Mouse (Mus musculus) gastrocnemius, postnatal 4 days (tissue): ENCODE measurements around the gene Galntl6. TPM values are rescaled to one million over a fixed set of nuclear protein-coding genes. Genes with fewer than 3 reads are reported as not detected.
"Not testable (repeated sequence)": the region's sequence is repeated elsewhere in the genome, so short reads cannot be mapped to it uniquely, and the experiment has no call there.

Experiments
- DNase-seq, 2 experiments: peaks; one replicate each; pipeline ENCODE4 v3.0.0; 2021 to 2022; ENCODE audit warnings: low spot score in 2 of 2, mixed read lengths in 2 of 2
- total RNA-seq, 2 experiments: library from RNA; stranded (reverse); gene quantifications; 2 replicates each; pipeline ENCODE4 v1.2.3; 2021

Galntl6 gene
- total RNA-seq, 2 experiments from 2014 or later: 0.20 to 0.47 TPM

GRCm38 (mm10) chr8:57776723-57777122, 1135.7 kb downstream of the Galntl6 start:
- DNase-seq: no peak

DNA sequence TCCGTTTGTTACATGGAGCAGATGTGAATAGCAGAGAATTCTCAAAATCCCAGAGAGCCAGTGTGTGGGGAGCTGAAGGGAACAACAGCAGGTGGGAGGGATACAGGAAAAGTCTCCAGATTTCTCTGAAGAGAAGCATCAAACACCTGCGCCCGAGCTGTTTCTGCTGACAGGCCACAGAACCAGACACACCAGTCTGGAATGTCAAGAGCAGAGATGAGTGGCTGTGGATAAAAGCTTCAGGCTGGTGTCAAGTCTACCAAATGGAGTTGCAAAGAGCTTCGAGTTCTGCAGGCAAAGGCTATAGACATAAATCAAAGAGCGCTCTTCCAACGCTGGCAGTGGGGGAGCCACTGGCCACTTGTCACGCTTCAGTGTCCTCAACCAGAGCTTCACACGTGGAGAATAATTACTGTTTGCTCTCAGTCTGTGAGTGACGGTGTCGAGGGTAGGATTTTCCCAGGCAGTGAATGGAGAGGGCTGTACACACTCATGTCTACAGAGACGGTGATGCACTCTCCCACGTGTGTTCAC, 1139.6 kb downstream of the Galntl6 start:
- DNase-seq: no peak

- DNase-seq: no peak
Measured at GRCm38 (mm10) chr8:57767541-57767940, 1144.9 kb downstream of the Galntl6 start.

DNA sequence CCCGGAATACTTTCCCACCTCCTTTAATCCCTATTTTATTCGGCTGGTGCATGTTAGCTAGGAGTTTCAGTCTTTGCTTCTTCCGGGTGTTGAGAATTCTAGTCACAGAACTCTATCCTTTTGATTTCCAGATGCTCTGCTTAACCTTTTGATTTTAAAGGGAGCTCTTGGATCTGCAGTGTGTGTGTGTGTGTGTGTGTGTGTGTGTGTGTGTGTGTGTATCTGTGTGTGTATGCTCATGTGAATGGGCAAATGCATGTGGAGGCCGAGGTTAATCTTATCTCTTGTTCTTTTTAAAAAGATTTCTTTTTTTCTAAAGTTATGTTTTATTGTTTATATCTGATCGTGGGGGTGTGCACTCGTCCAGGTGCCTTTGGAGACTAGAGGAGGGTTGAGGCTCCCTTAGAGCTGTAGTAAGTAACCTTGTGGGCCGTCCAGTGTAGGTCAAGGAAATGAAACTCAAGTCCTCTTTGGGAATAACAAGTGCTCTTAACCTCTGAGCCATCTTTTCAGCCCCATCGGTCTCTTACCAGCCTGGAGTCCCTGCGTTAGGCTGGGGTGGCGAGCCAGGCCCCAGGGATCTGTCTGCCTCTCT, 1145.9 kb downstream of the Galntl6 start:
- no peak for DNase-seq

GRCm38 (mm10) chr8:57765726-57766351, 1146.6 kb downstream of the Galntl6 start:
- no peak for DNase-seq

DNA sequence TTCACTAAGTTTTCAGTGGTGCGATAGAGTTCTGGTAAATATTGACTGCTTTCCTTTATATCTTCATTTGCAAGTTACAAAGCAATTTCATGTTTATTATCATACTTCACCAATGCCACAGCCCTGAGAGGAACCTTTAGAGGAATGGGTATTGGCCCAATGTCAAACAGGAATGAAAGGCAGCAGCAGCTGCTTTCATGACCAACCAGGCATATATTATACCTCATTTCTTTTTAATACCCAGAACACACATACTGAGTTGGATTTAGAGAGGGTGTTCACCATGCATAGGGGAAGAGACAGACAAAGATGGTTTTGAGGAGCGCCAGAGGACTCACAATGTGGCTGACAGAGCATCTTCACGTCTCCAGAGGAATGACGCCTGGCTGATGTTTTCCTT, 1147.2 kb downstream of the Galntl6 start:
- DNase-seq: no peak

DNA sequence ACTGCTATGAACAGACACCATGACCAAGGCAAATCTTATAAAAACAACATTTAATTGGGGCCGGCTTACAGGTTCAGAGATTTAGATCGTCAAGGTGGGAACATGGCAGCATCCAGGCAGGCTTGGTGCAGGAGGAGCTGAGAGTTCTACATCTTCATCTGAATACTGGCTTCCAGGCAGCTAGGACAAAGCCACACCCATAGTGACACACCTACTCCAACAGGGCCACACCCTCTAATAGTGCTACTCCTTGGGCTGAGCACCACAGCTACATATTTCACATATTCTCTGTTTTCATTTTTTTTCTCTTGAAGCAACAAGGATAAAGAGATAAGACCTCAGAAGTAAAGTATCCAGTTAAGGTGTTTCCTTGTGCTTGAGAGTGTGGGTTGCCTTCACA, 1149.8 kb downstream of the Galntl6 start:
- not testable (repeated sequence) for DNase-seq

DNA sequence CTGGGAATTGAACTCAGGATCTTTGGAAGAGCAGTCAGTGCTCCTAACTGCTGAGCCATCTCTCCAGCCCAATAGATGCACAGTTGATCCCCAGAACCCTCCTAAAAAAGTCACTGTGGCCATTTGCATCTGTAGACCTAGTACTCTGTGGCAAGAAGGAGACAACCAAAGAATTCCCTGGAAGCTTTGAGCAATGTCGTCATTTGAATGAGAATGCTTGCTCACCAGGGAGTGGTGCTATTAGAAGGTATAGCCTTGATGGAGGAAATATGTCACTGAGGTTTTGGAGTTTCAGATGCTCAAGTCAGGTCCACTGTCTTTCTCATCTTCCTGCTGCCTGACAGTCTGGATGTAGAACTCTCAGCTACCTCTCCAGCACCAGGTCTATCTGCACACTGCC, 1151.5 kb downstream of the Galntl6 start:
- no peak for DNase-seq

DNA sequence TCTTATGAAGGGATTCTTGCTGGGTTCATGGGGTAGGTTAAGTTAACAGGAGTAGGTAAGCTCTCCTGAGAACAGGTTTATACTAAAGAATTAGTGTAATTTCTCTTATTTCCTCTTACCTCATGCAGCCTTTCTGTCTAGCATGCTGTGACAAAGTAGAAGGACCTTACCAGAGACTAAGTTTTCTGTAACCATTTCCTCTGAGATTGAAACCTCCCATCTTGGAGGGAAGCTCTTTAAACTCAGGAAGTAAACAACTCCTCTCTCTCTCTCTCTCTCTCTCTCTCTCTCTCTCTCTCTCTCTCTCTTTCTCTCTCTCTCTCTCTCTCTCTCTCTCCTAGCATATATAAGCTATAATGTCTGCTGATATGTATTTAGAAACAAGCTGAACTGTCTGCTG, 1153.6 kb downstream of the Galntl6 start:
- no peak for DNase-seq

DNA sequence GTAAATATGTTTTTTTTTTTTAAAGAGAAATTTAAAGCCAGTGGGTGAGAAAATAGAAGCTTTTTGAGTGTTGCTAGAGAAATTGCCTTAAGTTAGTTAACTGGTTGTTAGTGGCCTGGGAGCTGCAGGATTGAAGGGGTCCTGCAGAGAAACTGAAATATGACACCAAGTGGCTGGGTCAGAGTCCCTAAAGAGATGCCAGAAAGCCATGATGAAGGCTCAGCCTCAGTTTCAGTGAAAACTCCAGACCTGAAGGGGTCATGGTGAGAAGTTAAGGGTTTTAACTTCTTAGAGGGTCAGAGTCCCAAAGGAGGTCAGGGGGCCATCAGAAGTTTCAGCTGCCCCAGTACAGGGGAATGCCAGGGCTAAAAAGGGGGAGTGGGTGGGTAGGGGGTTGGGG, 1155.0 kb downstream of the Galntl6 start:
- no peak for DNase-seq

- DNase-seq: no peak
Measured at GRCm38 (mm10) chr8:57754066-57754465, 1158.4 kb downstream of the Galntl6 start.

- DNase-seq: no peak
Measured at GRCm38 (mm10) chr8:57743636-57744035, 1168.8 kb downstream of the Galntl6 start.

GRCm38 (mm10) chr8:57741983-57742382, 1170.5 kb downstream of the Galntl6 start:
- no peak for DNase-seq

- no peak for DNase-seq
Measured at GRCm38 (mm10) chr8:57741309-57741708, 1171.1 kb downstream of the Galntl6 start.

DNA sequence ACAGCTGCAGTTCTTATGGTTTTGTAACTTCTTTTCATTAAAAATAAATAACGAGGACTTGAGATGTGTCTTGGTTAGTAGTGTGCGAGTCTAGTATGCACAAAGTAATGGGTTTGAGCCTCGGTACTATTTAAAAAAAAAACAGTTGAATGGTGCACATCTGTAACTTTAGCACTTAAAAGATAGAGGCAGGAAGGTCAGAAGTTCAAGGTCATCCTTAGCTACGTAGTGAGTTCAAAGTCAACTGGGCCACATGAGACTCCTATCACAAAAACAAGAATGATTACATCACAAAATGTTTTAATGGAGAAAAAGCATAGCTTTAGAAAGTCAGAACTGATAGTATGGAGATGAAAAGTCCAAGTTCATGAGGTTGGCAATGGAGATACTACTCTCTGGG, 1175.2 kb downstream of the Galntl6 start:
- DNase-seq: no peak

- no peak for DNase-seq
Measured at GRCm38 (mm10) chr8:57732795-57733194, 1179.6 kb downstream of the Galntl6 start.

- DNase-seq: no peak
Measured at GRCm38 (mm10) chr8:57731666-57732065, 1180.8 kb downstream of the Galntl6 start.

- no peak for DNase-seq
Measured at GRCm38 (mm10) chr8:57728276-57728675, 1184.2 kb downstream of the Galntl6 start.

GRCm38 (mm10) chr8:57724843-57725627, 1187.4 kb downstream of the Galntl6 start:
- no peak for DNase-seq
